Mouse (Mus musculus) adrenal gland, adult 2 months (tissue): ENCODE measurements around the gene Pex16. TPM values are rescaled to one million over a fixed set of nuclear protein-coding genes. Genes with fewer than 3 reads are reported as not detected.

Experiments used
- DNase-seq: peaks from one replicate; pipeline ENCODE4 v3.0.0; 2021
- microRNA-seq, 2 experiments: library from miRNA; unstranded; fragments of <30 nt; microRNA quantifications; one replicate each; pipeline ENCODE4 v1.2.0; 2021
- polyA plus RNA-seq: library from polyadenylated mRNA; depleted of rRNA; stranded (reverse); fragments of >200 nt; gene quantifications from 2 replicates; pipeline ENCODE4 v1.2.3, GENCODE M21; 2012; rRNA removed
- total RNA-seq, 2 experiments: library from RNA; stranded (reverse); gene quantifications; 2 replicates each; pipeline ENCODE4 v1.2.3; 2021

Gene Pex16
- total and polyA plus RNA-seq, 3 experiments, result 102 to 254 (median 212) TPM

- DNase-seq, result peak; percentile 10
Measured at GRCm38 (mm10) chr2:92423156-92423555, 48.7 kb downstream of the Pex16 start.

GRCm38 (mm10) chr2:92423702-92424461 is 49.4 kb downstream of the Pex16 start:
- DNase-seq, result peak; percentile 99

- peak; percentile 82 for DNase-seq
Measured at GRCm38 (mm10) chr2:92424462-92425308, 50.2 kb downstream of the Pex16 start.

- peak; percentile 10 for DNase-seq
Measured at GRCm38 (mm10) chr2:92425366-92425765, 50.9 kb downstream of the Pex16 start.

- no peak for DNase-seq
Measured at GRCm38 (mm10) chr2:92426426-92426825, 52.0 kb downstream of the Pex16 start.

- peak; percentile 89 for DNase-seq
Measured at GRCm38 (mm10) chr2:92427882-92428281, 53.4 kb downstream of the Pex16 start.

GRCm38 (mm10) chr2:92430089-92430488 is 55.6 kb downstream of the Pex16 start:
- no peak for DNase-seq

Small RNAs within 50 kb of the gene (microRNA-seq; reads per million reads assigned to microRNA genes)
- gene Mir7000, result 0 to 1.2 reads per million in 2 experiments

Other genes with a start within 250 kb of the Pex16 start
- gene Large2, start 193 bp downstream of the Pex16 start, total RNA-seq, result 1 to 10 TPM in 1 of 2 experiments, under 1 TPM in 1; 0.45 to 1.4 TPM
- gene Large2, start 193 bp downstream of the Pex16 start, polyA plus RNA-seq, result 1.3 and 2.2 TPM in 2 replicates
- 10 to 100 TPM in 1 of 2 experiments, 1 to 10 TPM in 1; 4.9 to 14.6 TPM for gene 1700029I15Rik, start 7.9 kb downstream of the Pex16 start, total RNA-seq
- 10.5 and 15.0 TPM in 2 replicates for gene 1700029I15Rik, start 7.9 kb downstream of the Pex16 start, polyA plus RNA-seq
- 10 to 100 TPM; 30.2 to 34.9 TPM for gene Mapk8ip1, start 26.6 kb downstream of the Pex16 start, total RNA-seq
- gene Mapk8ip1, start 26.6 kb downstream of the Pex16 start, polyA plus RNA-seq, result 60.9 and 67.1 TPM in 2 replicates
- 10 to 100 TPM; 32.9 to 45.1 TPM for gene Cry2, start 59.4 kb downstream of the Pex16 start, total RNA-seq
- gene Cry2, start 59.4 kb downstream of the Pex16 start, polyA plus RNA-seq, result 27.6 and 53.8 TPM in 2 replicates
- 10 to 100 TPM; 14.3 to 23.2 TPM for gene Slc35c1, start 85.9 kb downstream of the Pex16 start, total RNA-seq
- gene Slc35c1, start 85.9 kb downstream of the Pex16 start, polyA plus RNA-seq, result 50.9 and 98.4 TPM in 2 replicates
- gene Chst1, start 225.0 kb downstream of the Pex16 start, total RNA-seq, result 10 to 100 TPM; 15.3 to 18.8 TPM
- gene Chst1, start 225.0 kb downstream of the Pex16 start, polyA plus RNA-seq, result 22.8 and 40.7 TPM in 2 replicates